Mouse (Mus musculus) spleen, adult 2 months (tissue): ENCODE results near the gene Cyp4x1.

Experiments
- CTCF ChIP-seq: fragments of 200-500 bp; IDR thresholded peaks from 2 replicates; pipeline ENCODE4 v1.5.1; 2011; ENCODE audit warnings: mild to moderate bottlenecking, inconsistent platforms; ENCODE audit not compliant: insufficient read depth, insufficient read length, insufficient replicate concordance; ENCODE audit errors: extremely low read depth
- POLR2A ChIP-seq: fragments of 200-500 bp; IDR thresholded peaks from 2 replicates; pipeline ENCODE4 v1.6.1; 2011; ENCODE audit warnings: low read depth, low read length, inconsistent platforms

GRCm38 (mm10) chr4:115056921-115057673, 77.0 kb downstream of the Cyp4x1 start:
- no peak for TF ChIP-seq CTCF
- no peak for TF ChIP-seq POLR2A
